Mouse (Mus musculus): ENCODE measurements at regions not wholly inside any gene's neighbourhood (a gene's known extent, or its start where the extent isn't known, plus 50 kb on each side); places are given as distances from the start of the nearest gene placed in this dataset.

DNA sequence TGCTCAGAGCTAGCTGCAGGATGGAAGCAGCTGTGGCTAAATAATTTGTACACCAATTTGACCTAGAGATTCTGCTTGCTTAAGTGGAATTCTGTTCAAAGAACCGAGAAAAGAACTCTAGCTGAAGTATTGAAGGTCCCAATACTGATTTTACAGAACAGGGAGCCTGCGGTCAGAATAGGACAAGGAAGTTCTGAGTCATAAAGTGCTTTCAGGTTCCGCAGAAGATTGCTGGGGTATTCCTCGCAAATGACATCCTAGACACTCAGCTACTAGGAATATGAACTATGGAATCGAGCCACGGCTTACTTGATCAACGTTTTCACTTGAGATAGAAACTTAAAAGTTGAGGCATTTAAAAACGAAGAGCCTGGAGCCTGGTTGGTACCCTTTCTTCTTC lies 127.0 kb upstream of the Tsc22d1 start:
- no peak for DNase-seq (ENCODE audit: low spot score in 2 of 2)
- intact Hi-C loops (cut with DNase I): no loop called here

DNA sequence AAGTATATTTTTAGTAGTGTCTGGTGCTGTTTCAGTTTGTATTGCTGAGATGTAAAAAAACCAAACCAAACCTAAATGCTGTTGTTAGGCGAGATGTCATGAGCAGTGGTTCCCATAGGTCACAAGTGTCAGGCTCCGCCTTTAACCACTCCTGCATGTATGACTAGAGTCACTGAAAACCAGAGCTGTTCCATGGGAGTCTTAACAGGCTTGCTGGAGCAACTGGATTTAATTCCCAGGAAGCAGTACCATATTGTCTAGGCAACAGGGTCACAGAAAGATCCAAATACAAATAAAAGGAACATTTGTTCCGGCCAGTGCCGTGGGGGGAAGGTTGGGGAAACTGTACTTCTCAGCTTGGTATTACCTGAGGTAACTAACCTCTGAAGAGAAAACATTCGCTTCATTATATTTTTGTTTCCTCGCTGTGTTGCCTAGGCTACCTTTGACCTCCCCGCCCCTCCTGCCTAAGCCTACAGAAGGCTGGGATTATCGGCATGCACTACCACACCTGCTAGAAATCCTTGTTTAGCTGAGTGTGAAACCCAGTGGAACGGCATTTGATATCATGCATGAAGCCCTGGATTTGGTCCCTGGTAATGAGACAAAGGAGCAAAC lies 124.3 kb upstream of the Tsc22d1 start:
- intact Hi-C loops (cut with DNase I): no loop called here
- DNase-seq (ENCODE audit: low spot score in 2 of 2): no peak

- no peak for DNase-seq (ENCODE audit: low spot score in 2 of 2)
- intact Hi-C loops (cut with DNase I): no loop called here
These were observed 122.5 kb upstream of the Tsc22d1 start for GRCm38 (mm10) chr14:76292211-76292610.

- no peak for DNase-seq (ENCODE audit: low spot score in 2 of 2)
- intact Hi-C loops (cut with DNase I): no loop called here
These were observed 119.2 kb upstream of the Tsc22d1 start for GRCm38 (mm10) chr14:76295411-76296169.

GRCm38 (mm10) chr14:76297864-76298263 lies 116.9 kb upstream of the Tsc22d1 start:
- intact Hi-C loops (cut with DNase I): no loop called here
- DNase-seq (ENCODE audit: low spot score in 2 of 2): no peak

- DNase-seq (ENCODE audit: low spot score in 2 of 2): no peak
- intact Hi-C loops (cut with DNase I): no loop called here
These were observed 112.3 kb upstream of the Tsc22d1 start for GRCm38 (mm10) chr14:76302322-76302991.

DNA sequence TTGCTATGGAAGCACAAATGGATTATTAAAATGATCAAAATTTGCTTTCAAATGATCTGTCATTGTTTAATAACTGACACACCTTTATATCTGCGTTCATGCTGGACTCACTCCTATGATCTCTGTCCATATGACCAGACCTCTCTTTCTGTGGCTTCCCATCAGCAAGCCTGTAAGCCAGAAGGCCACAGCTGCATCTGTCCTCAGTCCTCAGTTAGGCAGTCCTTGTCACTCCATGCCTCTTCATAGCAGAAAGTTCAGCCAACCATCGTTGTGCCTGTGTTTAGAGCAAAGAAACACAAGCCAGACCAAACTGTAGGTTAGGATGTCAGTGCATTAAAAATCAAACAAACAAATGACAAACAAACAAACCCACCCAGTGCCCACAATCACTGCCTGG lies 107.2 kb upstream of the Tsc22d1 start:
- intact Hi-C loops (cut with DNase I): no loop called here
- no peak for DNase-seq (ENCODE audit: low spot score in 2 of 2)

GRCm38 (mm10) chr14:76308188-76308812 lies 106.5 kb upstream of the Tsc22d1 start:
- intact Hi-C loops (cut with DNase I): no loop called here
- peak; percentile 13 for DNase-seq (ENCODE audit: low spot score in 2 of 2)

DNA sequence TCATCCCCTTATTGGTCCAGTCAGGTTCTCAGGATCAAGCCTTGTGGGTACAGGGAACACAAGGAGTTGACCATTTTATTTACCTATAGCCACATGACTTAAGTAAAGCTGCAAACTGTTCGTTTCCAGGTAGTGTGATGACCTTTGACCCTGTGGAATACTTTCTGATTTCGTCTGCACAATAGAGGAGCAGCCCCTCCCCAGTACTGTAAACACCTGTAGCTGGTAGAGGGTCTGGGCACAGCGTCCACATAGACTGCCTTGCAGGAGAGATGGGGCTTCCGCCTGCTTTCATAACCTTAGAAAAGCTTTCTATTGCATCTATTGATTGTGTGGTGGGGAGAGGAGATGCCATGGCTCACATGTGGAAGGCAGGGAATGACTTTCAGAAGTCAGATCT lies 105.2 kb upstream of the Tsc22d1 start:
- intact Hi-C loops (cut with DNase I): no loop called here
- DNase-seq (ENCODE audit: low spot score in 2 of 2): no peak

DNA sequence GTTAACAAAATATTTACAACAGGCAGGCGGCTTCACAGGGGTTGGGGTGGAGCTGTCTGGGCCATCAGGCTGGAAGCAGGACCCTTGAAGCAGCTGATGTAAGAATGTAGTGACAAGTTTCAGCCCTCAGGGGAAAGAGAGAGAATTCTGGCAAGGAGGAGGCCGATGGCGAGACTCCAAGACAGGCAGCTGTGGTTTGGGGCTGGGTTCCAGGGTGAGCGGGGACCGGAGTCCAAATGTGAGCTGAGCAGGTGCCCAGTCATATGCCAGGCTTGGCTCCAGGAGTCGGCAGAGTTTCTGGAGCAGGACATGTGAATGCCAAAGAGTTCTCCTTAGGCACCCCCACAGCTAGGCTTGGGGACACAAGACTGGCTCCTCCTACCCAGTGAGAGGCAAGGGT lies 104.5 kb upstream of the Tsc22d1 start:
- DNase-seq (ENCODE audit: low spot score in 2 of 2): peak; percentile 33 to 58
- intact Hi-C loops (cut with DNase I): no loop called here

- DNase-seq (ENCODE audit: low spot score in 2 of 2): no peak
- intact Hi-C loops (cut with DNase I): no loop called here
These were observed 101.2 kb upstream of the Tsc22d1 start for GRCm38 (mm10) chr14:76313424-76314190.

- intact Hi-C loops (cut with DNase I): no loop called here
- DNase-seq (ENCODE audit: low spot score in 2 of 2): peak; percentile 12 to 49
These were observed 96.3 kb upstream of the Tsc22d1 start for GRCm38 (mm10) chr14:76318438-76318837.

- intact Hi-C loops (cut with DNase I): no loop called here
- no peak for DNase-seq (ENCODE audit: low spot score in 2 of 2)
These were observed 90.5 kb upstream of the Tsc22d1 start for GRCm38 (mm10) chr14:76324246-76324645.

DNA sequence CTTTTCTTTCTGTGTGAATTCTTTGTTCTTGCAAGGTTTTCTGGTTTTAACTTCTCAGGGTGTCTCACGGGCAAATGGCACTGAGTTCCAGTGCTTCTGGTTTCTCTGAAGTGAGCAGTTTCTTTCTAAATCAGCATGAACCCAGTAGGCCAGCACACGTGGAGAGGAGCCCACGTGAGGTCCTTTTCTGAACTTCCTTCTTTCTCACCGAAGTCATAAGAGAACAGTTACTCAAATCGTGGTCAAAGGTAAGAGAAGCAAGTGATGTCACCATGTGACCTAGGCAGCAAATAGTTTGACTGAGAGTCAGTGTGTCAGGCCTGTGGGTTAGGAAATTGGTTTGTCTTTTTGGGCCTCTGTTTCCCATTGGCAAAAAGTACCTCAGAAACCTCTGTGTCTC lies 84.8 kb upstream of the Tsc22d1 start:
- intact Hi-C loops (cut with DNase I): no loop called here
- DNase-seq (ENCODE audit: low spot score in 2 of 2): no peak

GRCm38 (mm10) chr14:76331497-76332335 lies 83.0 kb upstream of the Tsc22d1 start:
- intact Hi-C loops (cut with DNase I): no loop called here
- no peak for DNase-seq (ENCODE audit: low spot score in 2 of 2)

GRCm38 (mm10) chr14:76332336-76332703 lies 82.4 kb upstream of the Tsc22d1 start:
- DNase-seq (ENCODE audit: low spot score in 2 of 2): no peak
- intact Hi-C loops (cut with DNase I): no loop called here

DNA sequence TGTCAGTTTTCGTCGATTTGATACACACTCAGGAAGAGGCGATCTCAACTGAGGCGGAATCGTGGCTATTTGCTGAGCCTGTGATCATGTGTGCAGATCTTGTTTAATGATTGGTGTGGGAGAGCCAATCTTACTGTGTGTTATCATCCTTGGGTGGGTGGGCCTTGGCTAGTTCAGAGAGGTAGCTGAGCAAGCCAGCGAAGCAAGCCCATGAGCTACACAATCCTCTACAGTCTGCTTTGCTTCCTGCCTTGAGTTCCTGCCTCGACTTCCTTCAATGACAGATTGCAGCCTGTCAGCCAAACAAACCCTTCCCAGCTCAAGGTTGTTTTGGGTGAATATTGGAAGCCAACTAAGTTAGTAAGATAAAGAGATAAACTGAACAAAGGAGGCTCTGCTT lies 74.0 kb upstream of the Tsc22d1 start:
- intact Hi-C loops (cut with DNase I): no loop called here
- DNase-seq (ENCODE audit: low spot score in 2 of 2): no peak

GRCm38 (mm10) chr14:76341226-76341625 lies 73.5 kb upstream of the Tsc22d1 start:
- intact Hi-C loops (cut with DNase I): no loop called here
- no peak for DNase-seq (ENCODE audit: low spot score in 2 of 2)

GRCm38 (mm10) chr14:76351856-76352255 lies 62.9 kb upstream of the Tsc22d1 start:
- intact Hi-C loops (cut with DNase I): no loop called here
- no peak for DNase-seq (ENCODE audit: low spot score in 2 of 2)
